Mouse (Mus musculus): ENCODE results near the gene Bnc2.

- no peak for TF ChIP-seq POLR2AphosphoS2 (IDR thresholded peaks at IDR 0.05; ENCODE audit: insufficient read length, low read depth)
- TF ChIP-seq POLR2A (IDR thresholded peaks at IDR 0.05; ENCODE audit: insufficient read length, low read depth), result no peak
- TF ChIP-seq MAX (IDR thresholded peaks at IDR 0.05; ENCODE audit: low read depth), result no peak
- TF ChIP-seq MYOD1 (IDR thresholded peaks at IDR 0.05; ENCODE audit: control insufficient read depth in 1 of 3, insufficient read length in 2 of 3, low read depth in 2 of 3), result no peak
- no peak for TF ChIP-seq USF1 (IDR thresholded peaks at IDR 0.05; ENCODE audit: low read depth)
- no peak for TF ChIP-seq MYOG (IDR thresholded peaks at IDR 0.05; ENCODE audit: control insufficient read depth in 1 of 3, insufficient read depth in 1 of 3, insufficient read length in 2 of 3, low read depth in 2 of 3)
- TF ChIP-seq TCF12 (IDR thresholded peaks at IDR 0.05; ENCODE audit: insufficient read depth, poor library complexity, severe bottlenecking), result no peak
- TF ChIP-seq SRF (IDR thresholded peaks at IDR 0.05; ENCODE audit: control insufficient read depth, insufficient read length, low read depth), result no peak
- TF ChIP-seq TCF3 (IDR thresholded peaks at IDR 0.05; ENCODE audit: insufficient read length, low read depth), result no peak
Observed at GRCm38 (mm10) chr4:84331450-84331849, 343.6 kb downstream of the Bnc2 start.
